31 mouse cellular contexts compared by ENCODE assay signal in the genomic region with DNA sequence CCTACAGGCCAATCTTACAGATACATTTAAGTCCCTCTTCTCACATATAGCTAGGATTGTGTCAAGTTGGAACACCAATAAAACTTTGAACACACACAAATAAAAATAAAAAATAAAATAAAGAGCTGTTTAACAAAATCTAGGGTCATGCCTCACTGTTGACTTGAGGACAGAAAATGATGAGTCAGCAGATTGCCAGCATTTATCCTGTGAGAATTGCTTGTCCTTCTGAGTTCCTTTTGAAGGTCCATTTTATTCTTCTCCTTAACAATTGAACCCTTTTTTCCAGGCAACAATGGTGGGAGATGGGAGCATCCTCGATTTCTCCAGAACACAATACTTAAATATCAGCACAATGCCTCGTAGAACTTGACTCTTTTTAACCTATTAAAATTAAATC.
"Had no signal": no experiment of that assay in that cellular context is flagged by ENCODE, and none has a peak within 500 bp of the region (broad histone marks: within the 10 kb centered on the region; RNA-seq: fewer than 3 reads in every experiment).

No protein-coding gene starts in this region.

- H3K36me3 ChIP-seq: heart, embryonic 10.5 days; heart, embryonic 12.5 days; heart, embryonic 13.5 days; heart, embryonic 15.5 days; hindbrain, embryonic 10.5 days; hindbrain, embryonic 12.5 days; hindbrain, embryonic 13.5 days; hindbrain, embryonic 15.5 days; intestine, embryonic 15.5 days; kidney, embryonic 15.5 days had no signal

- H3K27ac ChIP-seq: heart, embryonic 10.5 days; heart, embryonic 13.5 days; heart, embryonic 15.5 days; hindbrain, embryonic 10.5 days; hindbrain, embryonic 12.5 days; hindbrain, embryonic 13.5 days; hindbrain, embryonic 14.5 days; hindbrain, embryonic 15.5 days; hindbrain, postnatal 0 days; intestine, embryonic 15.5 days; kidney, embryonic 15.5 days; kidney, postnatal 0 days; layer of hippocampus, adult 2 months; left cerebral cortex, adult 2 months had no signal

- H3K4me2 ChIP-seq: heart, embryonic 11.5 days; heart, embryonic 12.5 days; heart, embryonic 13.5 days; heart, embryonic 15.5 days; hindbrain, embryonic 12.5 days; hindbrain, embryonic 13.5 days; hindbrain, embryonic 14.5 days; hindbrain, embryonic 15.5 days; intestine, embryonic 15.5 days; kidney, embryonic 15.5 days had no signal

- H3K4me1 ChIP-seq: heart, embryonic 10.5 days; heart, embryonic 15.5 days; hindbrain, embryonic 10.5 days; hindbrain, embryonic 12.5 days; hindbrain, embryonic 13.5 days; hindbrain, embryonic 15.5 days; intestine, embryonic 15.5 days; kidney, embryonic 15.5 days had no signal

- H3K9me3 ChIP-seq: heart, embryonic 10.5 days; heart, embryonic 12.5 days; heart, embryonic 13.5 days; heart, embryonic 15.5 days; hindbrain, embryonic 10.5 days; hindbrain, embryonic 12.5 days; hindbrain, embryonic 13.5 days; hindbrain, embryonic 15.5 days; intestine, embryonic 15.5 days; kidney, embryonic 15.5 days had no signal

- H3K4me3 ChIP-seq: heart, embryonic 10.5 days; heart, embryonic 12.5 days; heart, embryonic 13.5 days; heart, embryonic 15.5 days; hindbrain, embryonic 10.5 days; hindbrain, embryonic 12.5 days; hindbrain, embryonic 13.5 days; hindbrain, embryonic 15.5 days; intestine, embryonic 15.5 days; kidney, embryonic 15.5 days; layer of hippocampus, adult 2 months; left cerebral cortex, adult 2 months had no signal

- H3K9ac ChIP-seq: heart, embryonic 12.5 days; heart, embryonic 13.5 days; heart, embryonic 15.5 days; hindbrain, embryonic 12.5 days; hindbrain, embryonic 13.5 days; hindbrain, embryonic 14.5 days; hindbrain, embryonic 15.5 days; intestine, embryonic 15.5 days; kidney, embryonic 15.5 days had no signal

- H3K27me3 ChIP-seq: heart, embryonic 12.5 days; heart, embryonic 13.5 days; heart, embryonic 15.5 days; hindbrain, embryonic 12.5 days; hindbrain, embryonic 13.5 days; hindbrain, embryonic 15.5 days; intestine, embryonic 15.5 days; kidney, embryonic 15.5 days had no signal

- DNase-seq: heart, postnatal 10 days; heart, postnatal 14 days; heart, postnatal 36 days; heart, postnatal 4 days; kidney, adult 11 months; kidney, adult 18-20 months; kidney, adult 2 months; kidney, adult 8-10 months; kidney, adult 9 months; kidney, postnatal 10 days; kidney, postnatal 25 days; kidney, postnatal 36 days; kidney, postnatal 4 days; layer of hippocampus, adult 9-11 months; layer of hippocampus, postnatal 36 days had no signal
